Mouse (Mus musculus) adrenal gland (tissue): Measurements from ENCODE around the gene Elmod3.

Source experiments
- intact Hi-C: fragments of 180-260 bp; cut with DNase I; formaldehyde crosslinking; loops from one replicate; pipeline ENCODE4 v1.15.1; 2025
- long read RNA-seq, 2 experiments: library from polyadenylated mRNA; unstranded; transcript quantifications; one replicate each; pipeline ENCODE4 v2.0.0; 2020; ENCODE audit warnings: borderline replicate concordance in 1 of 2; ENCODE audit not compliant: insufficient replicate concordance in 1 of 2

Gene Elmod3
- long read RNA-seq, experiment 1, partial matches to known transcripts: 1 of 9 reads
- long read RNA-seq, experiment 1, other reads (novel, unspliced or antisense): 3 of 9 reads
- long read RNA-seq, experiment 2, partial matches to known transcripts: 4 of 8 reads
- long read RNA-seq, experiment 2, other reads (novel, unspliced or antisense): 2 of 8 reads

GRCm38 (mm10) chr6:72597956-72598753 lies at the start of gene Elmod3, which contains the start of gene Retsat:
Gene Elmod3, minus strand, starts transcription at chr6:72598413.
Gene Retsat, plus strand, starts transcription at chr6:72598475.
- intact Hi-C loops: no loop called here

GRCm38 (mm10) chr6:72647383-72647820 lies 49.2 kb upstream of the Elmod3 start:
- intact Hi-C loops: loop anchor here (2.0 to 5.0 kb wide), 2 partner anchors 19 to 140 kb away; partner anchors contain the start of gene Tcf7l1

- intact Hi-C loops: loop anchor here (5.0 kb wide), 1 partner anchor 142 kb away; the partner anchor contains the start of gene Tcf7l1
Observed at GRCm38 (mm10) chr6:72645364-72645763, 47.2 kb upstream of the Elmod3 start.

- intact Hi-C loops: no loop called here
Observed at GRCm38 (mm10) chr6:72644576-72644975, 46.4 kb upstream of the Elmod3 start.

GRCm38 (mm10) chr6:72641218-72641954 lies 43.2 kb upstream of the Elmod3 start:
- intact Hi-C loops: no loop called here

- intact Hi-C loops: loop anchor here (5.0 to 10.0 kb wide), 2 partner anchors 195 to 518 kb away; no protein-coding TSS in a partner anchor
Observed at GRCm38 (mm10) chr6:72636940-72637339, 38.7 kb upstream of the Elmod3 start.

- intact Hi-C loops: loop anchor here (5.0 to 10.0 kb wide), 2 partner anchors 196 to 519 kb away; no protein-coding TSS in a partner anchor
Observed at GRCm38 (mm10) chr6:72635760-72636431, 37.7 kb upstream of the Elmod3 start.

- intact Hi-C loops: loop anchor here (5.0 to 10.0 kb wide), 2 partner anchors 33 to 520 kb away; no protein-coding TSS in a partner anchor
Observed at GRCm38 (mm10) chr6:72634311-72634710, 36.1 kb upstream of the Elmod3 start.

- intact Hi-C loops: loop anchor here (5.0 to 10.0 kb wide), 2 partner anchors 36 to 523 kb away; no protein-coding TSS in a partner anchor
Observed at GRCm38 (mm10) chr6:72631700-72632099, 33.5 kb upstream of the Elmod3 start.

GRCm38 (mm10) chr6:72630961-72631360 lies 32.7 kb upstream of the Elmod3 start:
- intact Hi-C loops: loop anchor here (5.0 to 10.0 kb wide), 2 partner anchors 36 to 524 kb away; no protein-coding TSS in a partner anchor

GRCm38 (mm10) chr6:72630370-72630769 lies 32.2 kb upstream of the Elmod3 start:
- intact Hi-C loops: loop anchor here (5.0 to 10.0 kb wide), 2 partner anchors 37 to 524 kb away; no protein-coding TSS in a partner anchor

- intact Hi-C loops: no loop called here
Observed at GRCm38 (mm10) chr6:72627276-72627675, 29.1 kb upstream of the Elmod3 start.

- intact Hi-C loops: no loop called here
Observed at GRCm38 (mm10) chr6:72626391-72626790, 28.2 kb upstream of the Elmod3 start.

GRCm38 (mm10) chr6:72623661-72624402 lies 25.6 kb upstream of the Elmod3 start:
- intact Hi-C loops: no loop called here

- intact Hi-C loops: no loop called here
Observed at GRCm38 (mm10) chr6:72622917-72623316, 24.7 kb upstream of the Elmod3 start.

GRCm38 (mm10) chr6:72620920-72621319 lies 22.7 kb upstream of the Elmod3 start:
- intact Hi-C loops: no loop called here

- intact Hi-C loops: no loop called here
Observed at GRCm38 (mm10) chr6:72619734-72620532, 21.7 kb upstream of the Elmod3 start.

- intact Hi-C loops: no loop called here
Observed at GRCm38 (mm10) chr6:72616643-72617288, 18.6 kb upstream of the Elmod3 start, which contains the start of gene Tgoln1. Gene Tgoln1, minus strand, starts transcription at chr6:72617000.
